Mouse (Mus musculus): ENCODE results near the gene Rpl10a. TPM values are rescaled to one million over a fixed set of nuclear protein-coding genes. Genes with fewer than 3 reads are reported as not detected.
A peak's percentile ranks its signal among the peaks of the same experiment; 100 is the strongest.

Gene Rpl10a
- polyA plus RNA-seq, 1 experiment from 2014 or later, result 387 TPM

DNA sequence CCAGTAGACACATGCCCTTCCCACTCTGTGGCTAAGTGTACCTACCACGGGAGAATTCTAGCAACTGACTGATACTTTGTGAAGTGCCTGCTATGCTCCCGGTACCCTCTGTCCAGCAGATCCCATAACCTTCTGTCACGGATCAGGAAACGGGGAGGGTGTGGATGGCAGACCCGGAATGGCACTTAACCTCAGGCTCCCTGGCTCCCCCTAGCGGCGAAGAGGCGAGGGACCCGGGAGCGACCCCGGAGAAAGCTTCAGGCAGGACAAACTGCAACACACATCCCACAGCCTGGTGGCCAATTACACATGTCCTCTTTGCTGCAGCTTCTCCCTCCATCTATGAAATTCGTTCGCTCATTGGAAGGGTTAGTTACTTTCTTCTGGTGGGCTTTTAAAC, 40.2 kb downstream of the Rpl10a start:
- no peak for ATAC-seq
- Histone ChIP-seq H3K4me3 (replicated peaks) (no peak overlapping the region), H3K9me3 (no peaks in the 10 kb centered on the region), H3K4me2 (replicated peaks) (no peak overlapping the region), H3K9ac (replicated peaks) (no peak overlapping the region), H3K27ac (no peak overlapping the region), H3K36me3 (no peaks in the 10 kb centered on the region), H3K27me3 (peaks cover 29% of the 10 kb centered on the region), H3K4me1 (replicated peaks) (peaks cover 12% of the 10 kb centered on the region)
- 5% methylated on average over 13 of the region's 13 CpGs for WGBS

DNA sequence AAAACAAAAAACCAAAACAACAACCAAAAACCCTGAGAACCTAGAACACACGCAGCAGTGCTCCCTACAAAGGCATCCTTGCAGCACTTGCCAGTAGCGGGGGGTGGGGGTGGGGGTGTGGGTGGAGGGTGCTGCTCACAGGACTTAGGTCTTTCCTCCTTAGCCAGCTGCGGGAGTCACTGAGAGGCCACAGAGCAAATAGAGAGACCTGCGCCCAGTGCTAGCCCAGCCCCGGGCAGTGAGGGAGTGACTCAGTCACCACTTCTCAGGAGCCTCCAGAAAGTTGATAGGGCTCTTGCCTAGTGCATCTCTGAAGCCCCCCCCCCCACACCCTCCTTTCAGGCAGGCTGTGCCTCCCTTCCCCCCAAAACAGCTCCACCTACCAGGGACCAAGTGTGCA, 40.8 kb downstream of the Rpl10a start:
- H3K36me3 ChIP-seq, result no peaks in the 10 kb centered on the region
- no peak overlapping the region for H3K4me3 ChIP-seq (replicated peaks)
- no peak overlapping the region for H3K27ac ChIP-seq
- WGBS, result 75% methylated on average over 5 of the region's 5 CpGs
- no peaks in the 10 kb centered on the region for H3K9me3 ChIP-seq
- no peak overlapping the region for H3K9ac ChIP-seq (replicated peaks)
- peaks cover 6% of the 10 kb centered on the region for H3K4me1 ChIP-seq (replicated peaks)
- no peak overlapping the region for H3K4me2 ChIP-seq (replicated peaks)
- ATAC-seq, result no peak
- H3K27me3 ChIP-seq, result peaks cover 26% of the 10 kb centered on the region

DNA sequence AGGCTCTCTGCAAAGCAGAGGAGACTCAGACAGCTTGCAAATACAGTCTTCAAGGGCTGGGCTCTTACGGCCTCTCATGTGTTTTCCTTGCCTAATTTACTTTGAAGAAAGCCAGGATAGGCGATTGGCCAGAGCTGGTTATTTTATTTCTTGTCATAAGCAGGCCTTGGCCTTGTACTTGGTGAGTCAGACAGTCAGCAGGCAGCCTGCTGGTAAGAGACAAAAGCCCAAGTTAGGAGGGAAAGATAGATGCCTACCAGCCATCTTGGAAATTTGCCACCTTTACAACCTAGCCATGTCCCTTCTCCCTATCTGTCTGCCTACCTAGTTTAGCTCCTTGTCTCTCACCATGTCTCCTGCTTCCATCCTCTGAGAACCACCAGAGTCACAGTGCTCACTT, 43.0 kb downstream of the Rpl10a start:
- no peaks in the 10 kb centered on the region for H3K9me3 ChIP-seq
- no peak overlapping the region for H3K4me3 ChIP-seq (replicated peaks)
- H3K9ac ChIP-seq (replicated peaks), result no peak overlapping the region
- no peaks in the 10 kb centered on the region; the same call in 1 of the 2 replicates for H3K4me1 ChIP-seq (replicated peaks)
- no peaks in the 10 kb centered on the region for H3K36me3 ChIP-seq
- no peak overlapping the region for H3K4me2 ChIP-seq (replicated peaks)
- no peak overlapping the region for H3K27ac ChIP-seq
- H3K27me3 ChIP-seq, result peaks cover 27% of the 10 kb centered on the region
- ATAC-seq, result no peak
- 78% methylated on average over 2 of the region's 2 CpGs for WGBS

DNA sequence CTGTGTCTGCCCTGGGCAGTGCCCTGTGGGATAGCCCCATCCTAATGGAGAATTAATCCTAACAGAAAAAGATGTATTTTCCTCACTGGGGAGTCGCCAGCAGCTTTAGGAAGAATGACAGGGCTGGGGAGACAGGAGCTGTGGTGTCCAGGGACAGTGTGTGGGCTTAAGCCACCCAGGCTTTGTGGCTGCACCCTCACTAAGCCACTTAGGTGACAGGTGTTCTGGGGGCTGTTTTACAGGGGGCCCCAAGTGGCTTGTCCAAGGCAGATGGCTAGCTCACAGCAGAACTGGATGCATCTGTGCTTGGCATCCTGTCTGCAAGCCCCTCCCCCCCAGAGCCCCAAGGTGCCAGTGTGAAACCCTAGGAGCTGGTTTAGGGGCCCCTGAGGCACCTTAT, 43.7 kb downstream of the Rpl10a start:
- H3K27me3 ChIP-seq, result peaks cover 27% of the 10 kb centered on the region
- no peaks in the 10 kb centered on the region for H3K36me3 ChIP-seq
- no peaks in the 10 kb centered on the region for H3K9me3 ChIP-seq
- no peaks in the 10 kb centered on the region; the same call in 1 of the 2 replicates for H3K4me1 ChIP-seq (replicated peaks)
- no peak for ATAC-seq
- no peak overlapping the region for H3K27ac ChIP-seq
- H3K4me2 ChIP-seq (replicated peaks), result no peak overlapping the region
- 37% methylated on average over 1 of the region's 1 CpGs for WGBS
- no peak overlapping the region for H3K9ac ChIP-seq (replicated peaks)
- H3K4me3 ChIP-seq (replicated peaks), result no peak overlapping the region

DNA sequence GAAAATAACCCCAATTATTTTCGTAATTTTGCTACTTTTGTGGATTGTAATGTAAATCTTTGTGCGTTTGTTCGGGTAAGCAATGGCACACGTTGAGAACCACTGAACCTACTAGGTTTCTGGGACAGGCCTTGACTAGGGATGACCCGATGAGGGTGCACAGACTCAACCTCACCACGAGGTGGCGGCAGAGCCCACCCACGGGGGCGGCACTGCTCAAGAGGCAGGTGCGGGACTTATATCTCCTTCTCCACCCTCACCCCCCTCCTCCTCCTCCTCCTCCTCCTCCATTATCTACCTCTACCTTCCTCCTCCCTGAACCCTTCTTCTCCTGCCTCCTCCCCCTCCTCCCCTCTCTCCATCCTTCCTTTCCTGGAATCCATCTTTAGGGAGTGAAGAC, 45.5 kb downstream of the Rpl10a start:
- no peak overlapping the region for H3K27ac ChIP-seq
- peaks cover 29% of the 10 kb centered on the region for H3K27me3 ChIP-seq
- no peak overlapping the region for H3K9ac ChIP-seq (replicated peaks)
- H3K4me1 ChIP-seq (replicated peaks), result no peaks in the 10 kb centered on the region; the same call in 1 of the 2 replicates
- no peak overlapping the region for H3K4me2 ChIP-seq (replicated peaks)
- no peaks in the 10 kb centered on the region for H3K9me3 ChIP-seq
- ATAC-seq, result no peak
- H3K4me3 ChIP-seq (replicated peaks), result no peak overlapping the region
- WGBS, result 16% methylated on average over 10 of the region's 10 CpGs
- H3K36me3 ChIP-seq, result no peaks in the 10 kb centered on the region

DNA sequence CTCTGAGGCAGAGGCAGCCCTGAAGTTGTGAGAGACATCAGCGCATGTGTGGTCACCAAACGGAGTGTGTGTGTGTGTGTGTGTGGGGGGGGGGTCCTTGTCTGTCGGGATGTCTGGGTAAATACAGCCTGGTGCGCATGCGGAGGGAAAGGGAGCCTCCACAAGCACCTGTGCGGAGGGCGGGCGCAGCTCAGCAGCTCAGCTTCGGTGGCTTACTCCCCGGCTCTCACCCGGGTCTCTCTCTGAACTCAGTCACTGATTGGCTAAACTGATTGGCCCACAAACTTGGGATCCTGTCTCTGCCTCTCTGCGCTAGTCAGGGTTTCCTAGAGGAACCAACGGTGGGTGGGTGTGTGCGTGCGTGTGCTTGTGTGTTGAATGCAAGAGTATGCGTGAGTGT, 46.2 kb downstream of the Rpl10a start:
- no peak overlapping the region for H3K9ac ChIP-seq (replicated peaks)
- WGBS, result 17% methylated on average over 16 of the region's 16 CpGs

DNA sequence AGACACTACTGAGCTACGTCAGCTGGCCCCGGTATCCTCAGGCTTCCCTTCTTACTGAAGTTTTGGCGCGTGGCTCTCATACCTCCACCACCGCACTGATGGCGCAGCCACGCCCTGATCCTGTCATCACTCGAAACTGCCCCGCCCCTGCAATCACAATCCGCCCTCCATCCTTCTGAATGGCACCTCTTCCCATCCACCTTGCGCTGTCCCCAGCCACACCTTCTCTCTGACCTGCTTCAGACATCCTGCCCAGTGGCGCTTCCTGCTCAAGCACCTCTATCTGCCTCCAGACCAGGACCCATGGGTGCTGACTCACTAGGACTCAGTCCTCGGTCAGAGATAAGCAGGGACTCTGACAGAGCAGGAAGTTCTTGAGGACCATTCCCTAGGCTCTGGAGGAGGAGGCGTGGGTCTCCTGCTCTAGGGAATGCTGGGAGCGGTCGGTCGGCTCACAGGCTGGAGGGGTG, 47.4 kb downstream of the Rpl10a start:
- Histone ChIP-seq H3K9ac (replicated peaks) (no peak overlapping the region), H3K4me2 (replicated peaks) (no peak overlapping the region), H3K36me3 (no peaks in the 10 kb centered on the region), H3K4me3 (replicated peaks) (no peak overlapping the region), H3K27me3 (peaks cover 31% of the 10 kb centered on the region), H3K27ac (no peak overlapping the region), H3K4me1 (replicated peaks) (peaks cover 5% of the 10 kb centered on the region), H3K9me3 (no peaks in the 10 kb centered on the region)
- no peak for ATAC-seq
- WGBS, result 17% methylated on average over 17 of the region's 17 CpGs

More for the DNA sequence above, 46.2 kb downstream of the Rpl10a start:
- Histone ChIP-seq H3K27ac (no peak overlapping the region), H3K27me3 (peaks cover 31% of the 10 kb centered on the region), H3K4me2 (replicated peaks) (peak overlapping the region; percentile 20; the same call in 1 of the 2 replicates), H3K4me1 (replicated peaks) (no peaks in the 10 kb centered on the region; the same call in 1 of the 2 replicates), H3K9me3 (no peaks in the 10 kb centered on the region), H3K4me3 (replicated peaks) (no peak overlapping the region), H3K36me3 (no peaks in the 10 kb centered on the region)
- ATAC-seq, result no peak

DNA sequence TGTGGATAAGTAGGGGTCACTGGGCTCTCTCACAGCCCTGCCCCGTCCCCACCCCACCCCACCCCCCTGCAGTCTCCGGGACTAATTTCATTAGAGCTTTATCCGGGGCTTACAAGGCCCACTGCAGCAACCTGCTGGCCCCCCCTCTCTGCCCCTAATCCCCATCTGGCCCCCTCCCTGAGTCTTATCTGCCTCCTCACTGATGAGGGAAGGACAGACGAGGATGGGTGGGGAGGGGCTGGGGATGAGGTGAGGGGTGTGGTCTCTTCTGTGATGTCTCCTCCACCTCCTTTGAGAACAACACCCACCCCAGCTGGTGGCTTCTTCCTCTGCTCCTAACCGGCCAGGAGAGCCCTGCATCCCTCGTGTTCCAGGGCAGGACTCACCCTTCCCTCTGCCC, 52.0 kb downstream of the Rpl10a start:
- Histone ChIP-seq H3K27me3 (peaks cover 16% of the 10 kb centered on the region), H3K36me3 (no peaks in the 10 kb centered on the region), H3K4me3 (replicated peaks) (no peak overlapping the region), H3K27ac (no peak overlapping the region), H3K4me2 (replicated peaks) (no peak overlapping the region), H3K4me1 (replicated peaks) (peaks cover 5% of the 10 kb centered on the region), H3K9me3 (no peaks in the 10 kb centered on the region), H3K9ac (replicated peaks) (no peak overlapping the region)
- no peak for ATAC-seq
- WGBS, result 5% methylated on average over 6 of the region's 6 CpGs

Other genes starting within 250 kb of the Rpl10a start
- gene Tcp11, start 247.8 kb upstream of the Rpl10a start, polyA plus RNA-seq (2015; fragmentation: Nextera tagmentation; extraction: Ambion mirVana), result 1.6 and 2.0 TPM in 2 replicates
- 5.6 and 6.1 TPM in 2 replicates for gene Scube3, start 186.3 kb upstream of the Rpl10a start, polyA plus RNA-seq (2015; fragmentation: Nextera tagmentation; extraction: Ambion mirVana)
- 44.2 and 45.6 TPM in 2 replicates for gene Zfp523, start 151.3 kb upstream of the Rpl10a start, polyA plus RNA-seq (2015; fragmentation: Nextera tagmentation; extraction: Ambion mirVana)
- 4.5 and 5.6 TPM in 2 replicates for gene Def6, start 120.7 kb upstream of the Rpl10a start, polyA plus RNA-seq (2015; fragmentation: Nextera tagmentation; extraction: Ambion mirVana)
- gene Ppard, start 95.8 kb upstream of the Rpl10a start, polyA plus RNA-seq (2015; fragmentation: Nextera tagmentation; extraction: Ambion mirVana), result 0.84 and 1.4 TPM in 2 replicates
- 20.2 and 26.9 TPM in 2 replicates for gene Fance, start 15.0 kb upstream of the Rpl10a start, polyA plus RNA-seq (2015; fragmentation: Nextera tagmentation; extraction: Ambion mirVana)
- gene Tead3, start 22.3 kb downstream of the Rpl10a start, polyA plus RNA-seq (2015; fragmentation: Nextera tagmentation; extraction: Ambion mirVana), result 1.9 and 2.9 TPM in 2 replicates
- 1.7 and 2.6 TPM in 2 replicates for gene Tulp1, start 36.8 kb downstream of the Rpl10a start, polyA plus RNA-seq (2015; fragmentation: Nextera tagmentation; extraction: Ambion mirVana)
- gene Fkbp5, start 189.1 kb downstream of the Rpl10a start, polyA plus RNA-seq (2015; fragmentation: Nextera tagmentation; extraction: Ambion mirVana), result 30.0 and 30.9 TPM in 2 replicates
- gene Armc12, start 202.3 kb downstream of the Rpl10a start, polyA plus RNA-seq (2015; fragmentation: Nextera tagmentation; extraction: Ambion mirVana), result not detected in 2 replicates
- not detected in 2 replicates for gene Clpsl2, start 220.9 kb downstream of the Rpl10a start, polyA plus RNA-seq (2015; fragmentation: Nextera tagmentation; extraction: Ambion mirVana)
- 0.66 and 0.71 TPM in 2 replicates for gene Clps, start 232.3 kb downstream of the Rpl10a start, polyA plus RNA-seq (2015; fragmentation: Nextera tagmentation; extraction: Ambion mirVana)
- gene Lhfpl5, start 247.2 kb downstream of the Rpl10a start, polyA plus RNA-seq (2015; fragmentation: Nextera tagmentation; extraction: Ambion mirVana), result 4.1 and 4.2 TPM in 2 replicates